Mouse (Mus musculus) heart, postnatal 0 days (tissue): ENCODE measurements around the gene Plekhh2.

Source experiments
- CTCF ChIP-seq: IDR thresholded peaks from 2 replicates; pipeline ENCODE4 v1.5.1; 2016; ENCODE audit warnings: antibody characterized with exemption, control low read depth, low read depth
- EP300 ChIP-seq: IDR thresholded peaks from 2 replicates; pipeline ENCODE4 v1.6.1; 2016; ENCODE audit warnings: antibody characterized with exemption, low read depth

GRCm38 (mm10) chr17:84532909-84533499, 21.3 kb downstream of the Plekhh2 start:
- no peak for TF ChIP-seq CTCF
- TF ChIP-seq EP300, result no peak
